Mouse (Mus musculus): ENCODE measurements at regions not wholly inside any gene's neighbourhood (a gene's known extent, or its start where the extent isn't known, plus 50 kb on each side); places are given as distances from the start of the nearest gene placed in this dataset.

DNA sequence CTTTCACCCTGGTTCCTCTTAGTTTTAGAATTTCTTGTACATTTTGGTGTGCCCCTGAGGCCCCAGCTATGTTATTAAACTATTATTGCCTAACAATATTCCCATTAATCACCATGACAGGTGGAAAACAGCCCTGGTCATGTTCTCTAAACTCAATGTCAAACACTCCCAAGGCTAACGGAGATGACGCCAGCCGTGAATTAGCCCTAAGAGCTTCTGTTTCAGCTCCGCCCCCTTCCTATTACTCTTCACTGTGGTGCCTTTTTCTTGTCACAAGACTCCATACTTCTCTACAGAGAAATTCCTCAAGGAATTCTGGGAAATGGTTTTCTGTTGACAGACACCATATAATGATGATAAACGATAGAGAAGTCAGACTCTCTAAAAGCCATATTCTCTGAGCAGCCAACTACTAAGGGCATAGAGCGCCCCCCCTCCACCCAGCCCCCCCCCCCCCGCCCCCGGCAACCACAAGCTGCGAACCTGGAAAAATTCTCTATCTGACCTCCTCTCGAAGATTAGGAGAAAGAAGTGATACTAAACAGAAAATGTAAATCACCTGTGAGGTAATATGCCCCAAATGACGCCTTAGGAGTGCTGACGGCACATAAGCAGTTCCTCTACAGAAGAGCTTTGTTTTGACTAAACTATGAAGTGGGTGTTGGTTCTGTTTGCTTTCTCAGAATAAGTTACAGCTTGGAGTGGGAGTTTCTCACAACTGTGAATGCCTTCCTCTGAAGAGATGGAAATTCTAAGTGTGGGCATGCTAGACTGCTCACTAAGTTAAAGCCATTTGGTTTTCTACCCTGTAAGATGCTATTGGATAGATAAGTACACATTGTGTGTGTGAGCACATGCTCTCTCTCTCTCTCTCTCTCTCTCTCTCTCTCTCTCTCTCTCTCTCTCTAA lies 76.8 kb upstream of the Sfrp2 start:
- TF ChIP-seq POLR2A (IDR thresholded peaks at IDR 0.05; ENCODE audit: borderline replicate concordance, extremely low read depth, low read depth, low read length) (no peak), CTCF (IDR thresholded peaks at IDR 0.05; ENCODE audit: insufficient read depth, low read length) (no peak)
